Mouse (Mus musculus): ENCODE data around the gene Rab26.

The Rab26 gene

GRCm38 (mm10) chr17:24507129-24507664, 26.8 kb downstream of the Rab26 start:
- no peak for DNase-seq (ENCODE audit: low spot score)

- DNase-seq (ENCODE audit: low spot score): no peak
These were observed 27.5 kb downstream of the Rab26 start for GRCm38 (mm10) chr17:24506332-24507070.

GRCm38 (mm10) chr17:24505286-24505955, 28.6 kb downstream of the Rab26 start:
- DNase-seq (ENCODE audit: low spot score): no peak

DNA sequence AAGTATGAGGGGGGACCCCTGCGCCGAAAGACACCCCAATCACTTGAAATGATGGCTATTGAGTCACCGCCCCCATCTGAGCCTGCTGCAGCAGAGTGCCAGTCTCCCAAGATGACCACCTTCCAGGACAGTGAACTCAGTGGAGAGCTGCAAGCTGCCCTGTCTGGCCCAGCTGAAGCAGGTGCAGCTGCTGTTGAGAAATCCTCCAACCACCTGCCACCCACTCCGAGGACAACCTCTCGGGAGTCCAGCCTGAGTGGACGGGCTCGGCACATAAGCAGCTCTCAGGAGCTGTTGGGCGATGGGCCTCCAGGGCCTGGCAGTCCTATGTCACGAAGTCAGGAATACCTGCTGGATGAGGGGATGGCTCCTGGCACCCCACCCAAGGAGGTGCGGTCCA, 29.9 kb downstream of the Rab26 start:
- no peak for DNase-seq (ENCODE audit: low spot score)

DNA sequence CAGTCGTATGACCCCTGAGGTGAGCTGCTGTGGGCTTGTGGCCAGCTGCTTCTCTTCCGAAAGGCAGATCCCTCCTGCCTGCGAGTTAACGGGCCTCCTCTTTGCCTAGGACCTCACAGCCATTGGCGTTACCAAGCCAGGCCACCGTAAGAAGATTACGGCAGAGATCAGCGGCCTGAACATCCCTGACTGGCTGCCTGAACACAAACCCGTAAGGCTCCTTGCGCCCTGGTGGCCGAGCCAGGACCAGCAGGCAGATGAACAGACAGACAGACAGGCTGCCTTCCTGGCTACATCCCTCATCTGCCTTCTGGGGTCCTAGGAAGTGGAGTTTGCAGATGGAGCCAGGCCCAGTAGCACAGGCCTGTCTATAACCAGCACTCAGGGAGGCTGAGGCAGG, 31.8 kb downstream of the Rab26 start:
- DNase-seq (ENCODE audit: low spot score): no peak

DNA sequence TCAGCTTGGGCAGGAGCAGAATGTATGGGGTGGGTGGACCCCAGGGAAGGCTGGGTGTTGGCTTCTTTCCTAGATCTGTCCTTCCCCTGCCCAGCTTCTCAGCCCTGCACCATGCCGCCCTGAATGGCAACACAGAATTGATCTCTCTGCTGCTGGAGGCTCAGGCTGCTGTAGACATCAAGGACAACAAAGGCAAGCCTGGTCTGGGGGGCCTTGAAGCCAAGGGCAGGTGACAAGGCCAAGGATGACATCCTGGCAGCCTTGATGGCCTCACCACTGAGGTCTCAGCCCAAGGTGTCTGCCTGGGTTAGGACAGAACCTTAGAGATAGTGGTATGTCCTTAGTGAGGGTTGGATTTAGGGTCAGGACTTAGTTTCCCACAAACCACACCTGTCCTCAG, 38.0 kb downstream of the Rab26 start:
- DNase-seq (ENCODE audit: low spot score): no peak

DNA sequence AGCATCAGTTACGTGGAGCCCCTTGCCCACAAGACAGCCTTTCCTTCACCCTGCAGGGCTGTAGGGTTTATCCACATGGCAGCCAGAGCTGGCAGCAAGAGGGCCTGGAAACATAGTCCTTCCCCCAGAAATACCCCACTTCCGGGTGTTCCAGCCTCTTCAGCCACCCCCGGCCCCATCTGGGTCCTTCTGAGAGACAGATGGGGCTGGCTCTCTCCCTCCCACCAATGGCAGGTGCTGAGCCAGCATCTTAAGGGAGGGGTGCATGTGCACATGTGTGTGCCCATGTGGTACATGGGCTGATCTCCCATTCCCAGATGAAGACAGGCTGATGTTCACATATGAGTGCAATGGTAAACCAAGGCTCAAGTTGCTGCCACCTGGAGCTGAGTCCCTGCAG, 38.6 kb downstream of the Rab26 start:
- no peak for DNase-seq (ENCODE audit: low spot score)

GRCm38 (mm10) chr17:24494627-24495335, 39.2 kb downstream of the Rab26 start:
- DNase-seq (ENCODE audit: low spot score): no peak

- no peak for DNase-seq (ENCODE audit: low spot score)
These were observed 43.6 kb downstream of the Rab26 start for GRCm38 (mm10) chr17:24490399-24490798.

DNA sequence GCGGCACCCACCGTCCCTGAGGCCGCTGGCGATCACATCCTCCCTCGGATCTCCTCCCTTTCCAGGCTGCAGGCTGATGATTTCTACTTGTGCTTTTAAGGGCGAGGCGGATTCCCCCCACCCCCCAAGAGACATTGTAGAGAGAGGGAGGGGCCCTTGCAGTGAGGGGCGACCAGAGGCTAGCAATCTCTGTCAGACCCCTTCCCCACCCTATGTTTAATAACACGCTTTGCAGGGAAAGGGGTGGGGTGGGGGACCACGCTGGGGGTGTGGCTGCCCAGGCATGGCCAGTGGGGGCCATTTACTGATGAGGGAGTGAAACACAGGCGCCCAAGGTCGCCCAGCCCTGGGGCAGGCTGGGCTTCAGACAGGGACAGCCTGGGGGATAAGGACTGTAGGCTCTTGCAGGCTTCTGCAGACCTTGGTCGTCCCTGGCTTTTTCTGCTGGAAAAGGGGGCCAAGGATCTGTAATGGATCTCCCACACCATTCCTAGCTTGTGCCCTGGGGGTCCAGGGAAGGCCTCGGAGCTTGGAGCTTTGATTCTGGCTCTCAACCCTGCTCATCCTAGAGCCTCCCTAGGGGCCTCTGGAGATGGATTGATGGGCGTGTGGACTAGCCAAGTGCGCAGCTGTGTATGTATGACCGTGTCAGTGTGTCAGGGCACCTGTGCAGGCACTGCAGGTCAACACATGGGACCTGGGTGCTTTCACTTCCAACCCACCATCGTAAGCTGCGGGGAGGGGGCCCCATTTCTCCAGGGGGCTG, 44.6 kb downstream of the Rab26 start:
- no peak for DNase-seq (ENCODE audit: low spot score)

GRCm38 (mm10) chr17:24488662-24489264, 45.2 kb downstream of the Rab26 start:
- no peak for DNase-seq (ENCODE audit: low spot score)

GRCm38 (mm10) chr17:24488186-24488661, 45.8 kb downstream of the Rab26 start, which contains the start of gene Caskin1:
Gene Caskin1, plus strand, starts transcription at chr17:24488601.
- DNase-seq (ENCODE audit: low spot score): no peak

- no peak for DNase-seq (ENCODE audit: low spot score)
These were observed 48.7 kb downstream of the Rab26 start for GRCm38 (mm10) chr17:24485090-24485860.

DNA sequence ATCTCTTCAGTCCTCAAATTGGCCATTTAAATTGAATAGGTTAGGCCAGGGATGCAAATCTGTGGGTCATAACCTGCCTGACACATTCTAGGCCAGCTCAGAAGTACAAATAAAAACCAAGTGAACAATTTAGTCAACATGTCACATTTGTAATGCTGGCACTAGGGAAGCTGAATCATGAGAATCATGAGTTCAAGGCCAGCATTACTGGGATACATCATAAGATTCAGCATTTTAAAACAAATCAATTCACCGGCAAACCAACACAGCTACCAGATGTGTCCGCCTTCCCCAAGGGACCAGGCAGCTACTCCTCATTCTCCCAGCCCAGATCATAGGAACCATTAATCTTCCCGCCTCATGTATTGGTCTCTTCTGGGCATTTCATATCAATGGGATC, 50.5 kb downstream of the Rab26 start:
- DNase-seq (ENCODE audit: low spot score): no peak

- DNase-seq (ENCODE audit: low spot score): no peak
These were observed 52.8 kb downstream of the Rab26 start for GRCm38 (mm10) chr17:24481027-24481815.

- no peak for DNase-seq (ENCODE audit: low spot score)
These were observed 53.7 kb downstream of the Rab26 start for GRCm38 (mm10) chr17:24480201-24480826.

- DNase-seq (ENCODE audit: low spot score): no peak
These were observed 54.6 kb downstream of the Rab26 start for GRCm38 (mm10) chr17:24479431-24479830.

GRCm38 (mm10) chr17:24478663-24479380, 55.2 kb downstream of the Rab26 start, which contains the start of gene Mlst8:
Gene Mlst8, minus strand, starts transcription at chr17:24479078.
- DNase-seq (ENCODE audit: low spot score): peak; percentile 94

Measured in urinary bladder, postnatal 10 days (tissue).